Mouse (Mus musculus) adrenal gland, adult 10 weeks (tissue): Measurements from ENCODE around the gene Gas2l2. TPM values are rescaled to one million over a fixed set of nuclear protein-coding genes. Genes with fewer than 3 reads are reported as not detected.

Source experiments
- polyA plus RNA-seq: library from polyadenylated mRNA; stranded (reverse); fragments of 350-450 nt; fragmentation: Illumina TruSeq; extraction: RNeasy Lipid Tissue Mini Kit (QIAGEN cat#74804); gene quantifications from one replicate; pipeline ENCODE4 v1.2.3, GENCODE M21; 2014; ENCODE audit warnings: low read depth, low replicate concordance

Gas2l2 gene
- polyA plus RNA-seq, result not detected

DNA sequence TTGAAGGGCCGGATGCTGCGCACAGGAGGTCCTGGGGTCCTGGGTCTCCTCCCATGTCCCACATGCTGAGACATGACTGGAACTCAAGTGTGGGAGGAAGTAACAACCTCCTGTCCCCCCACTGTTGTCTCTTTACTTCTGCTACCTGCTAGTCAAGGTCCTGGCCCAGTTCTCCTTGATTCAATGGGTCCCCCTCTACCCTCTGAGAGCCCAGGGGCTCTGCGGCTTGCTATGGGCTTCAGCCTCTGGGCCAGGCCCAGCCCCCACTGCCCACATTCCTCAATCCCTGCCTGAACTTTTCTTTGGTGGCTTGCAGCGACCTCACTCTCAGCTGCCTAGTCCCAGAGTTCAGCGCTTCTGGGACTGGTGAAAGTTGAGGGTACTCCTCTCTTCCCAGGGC, at the start of gene Gas2l2:
Gene Gas2l2 (minus strand): TSS at position 101 of the 400 bp plus-strand sequence.

GRCm38 (mm10) chr11:83472324-83473234, 43.3 kb upstream of the Gas2l2 start, which contains the start of gene Taf15:
Gene Taf15, plus strand, starts transcription at chr11:83473086.

DNA sequence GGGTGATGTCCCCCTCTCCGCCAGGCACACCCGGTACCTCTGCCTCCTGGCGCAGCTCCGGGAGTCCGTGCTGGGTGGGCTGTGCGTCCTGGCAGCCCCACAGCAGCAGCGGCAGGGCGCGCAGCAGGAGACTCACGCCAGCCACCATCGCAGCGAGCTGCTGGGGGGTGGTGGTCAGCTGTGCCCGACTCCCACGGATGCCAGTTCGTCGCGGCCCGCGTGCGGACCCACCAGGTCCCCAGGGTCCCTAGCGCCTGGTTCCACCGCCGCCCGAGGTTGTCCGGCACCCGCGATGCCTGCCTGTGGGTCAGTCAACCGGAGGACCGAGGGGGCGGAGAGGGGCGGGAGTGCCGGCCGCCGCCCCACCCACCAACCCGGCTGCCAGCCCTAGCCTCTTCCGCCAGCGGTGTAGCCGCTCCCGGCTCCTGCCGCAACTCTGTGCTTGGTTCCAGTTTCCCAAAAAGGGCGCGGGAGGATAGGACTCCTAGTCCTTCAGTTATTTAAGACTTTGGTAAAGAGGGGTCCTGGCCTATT, 33.5 kb upstream of the Gas2l2 start, which contains the start of gene Mmp28:
Gene Mmp28 (minus strand): TSS at position 361 of the 534 bp plus-strand sequence.

GRCm38 (mm10) chr11:83437377-83437776, 8.1 kb upstream of the Gas2l2 start, which contains the start of gene 1700020L24Rik:
Gene 1700020L24Rik, plus strand, starts transcription at chr11:83437677.

DNA sequence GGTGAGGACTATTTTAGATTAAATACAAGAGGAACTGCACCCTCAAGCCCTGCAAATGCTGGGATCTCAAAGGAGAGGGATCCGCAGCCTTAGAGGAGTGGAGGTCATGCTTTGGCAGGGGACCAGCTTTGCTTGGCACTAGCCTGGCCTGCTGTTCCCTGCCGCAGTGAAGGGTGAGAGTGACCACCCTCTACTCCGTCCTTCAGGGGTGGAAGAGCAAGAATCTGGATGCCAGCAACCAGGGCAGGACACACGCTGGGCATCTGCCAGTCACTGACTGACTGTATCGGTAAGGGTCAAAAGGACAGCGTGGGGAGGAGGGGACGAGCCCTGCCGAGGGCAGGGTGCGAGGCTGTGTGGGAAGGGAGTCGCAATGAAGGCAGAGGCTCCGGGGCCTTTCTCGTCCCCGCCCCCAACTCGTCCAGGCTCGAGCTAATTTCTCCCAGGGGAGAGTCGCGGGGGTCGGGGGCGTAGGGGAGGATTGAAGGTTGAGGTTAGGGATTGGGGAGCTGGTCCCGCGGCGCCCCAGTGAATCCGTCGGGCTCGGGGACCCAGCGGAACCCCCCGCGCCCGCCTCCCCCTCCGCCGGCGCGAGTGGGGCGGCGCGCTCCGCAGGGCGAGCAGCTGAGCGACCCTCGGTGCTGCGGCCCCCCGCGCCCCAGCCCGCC, 20.0 kb downstream of the Gas2l2 start, which contains the start of gene Rasl10b:
Gene Rasl10b (plus strand): TSS at position 51 of the 668 bp plus-strand sequence.

Other genes starting within 250 kb of the Gas2l2 start
- 11.0 TPM for gene Slfn3, start 238.1 kb downstream of the Gas2l2 start, polyA plus RNA-seq
- not detected for gene Slfn14, start 142.7 kb downstream of the Gas2l2 start, polyA plus RNA-seq
- gene Ap2b1, start 130.4 kb downstream of the Gas2l2 start, polyA plus RNA-seq, result 55.1 TPM
- gene Pex12, start 126.9 kb downstream of the Gas2l2 start, polyA plus RNA-seq, result 33.0 TPM
- gene Rasl10b, start 20.3 kb downstream of the Gas2l2 start, polyA plus RNA-seq, result 1.2 TPM
- not detected for gene 1700020L24Rik, start 8.2 kb upstream of the Gas2l2 start, polyA plus RNA-seq
- gene Mmp28, start 33.6 kb upstream of the Gas2l2 start, polyA plus RNA-seq, result 2.9 TPM
- 193 TPM for gene Taf15, start 43.6 kb upstream of the Gas2l2 start, polyA plus RNA-seq
- gene Heatr9, start 92.7 kb upstream of the Gas2l2 start, polyA plus RNA-seq, result not detected
- gene Ccl5, start 101.1 kb upstream of the Gas2l2 start, polyA plus RNA-seq, result not detected
- 10.3 TPM for gene Ccl9, start 149.2 kb upstream of the Gas2l2 start, polyA plus RNA-seq
- 28.9 TPM for gene Ccl6, start 163.6 kb upstream of the Gas2l2 start, polyA plus RNA-seq
- not detected for gene Rpl9-ps1, start 216.2 kb upstream of the Gas2l2 start, polyA plus RNA-seq
- gene Ccl3, start 219.9 kb upstream of the Gas2l2 start, polyA plus RNA-seq, result 1.5 TPM
- not detected for gene Ccl4, start 233.1 kb upstream of the Gas2l2 start, polyA plus RNA-seq